Mouse (Mus musculus) cerebellum, adult 2 months (tissue): ENCODE results near the gene Dip2a. TPM values are rescaled to one million over a fixed set of nuclear protein-coding genes. Genes with fewer than 3 reads are reported as not detected.

ENCODE experiments used
- DNase-seq, 2 experiments: peaks; one replicate each; pipeline ENCODE4 v3.0.0; 2021
- H3K27ac ChIP-seq: fragments of 200-500 bp; 2 replicates; pipeline ENCODE4 v1.5.1; 2012; ENCODE audit warnings: low read length, control low read depth, inconsistent platforms; ENCODE audit not compliant: insufficient read depth
- H3K27me3 ChIP-seq: fragments of 200-500 bp; 2 replicates; pipeline ENCODE4 v1.6.1; 2012; ENCODE audit warnings: inconsistent platforms, mild to moderate bottlenecking, low read length, moderate library complexity; ENCODE audit not compliant: control insufficient read depth, insufficient read depth
- H3K4me1 ChIP-seq: fragments of 200-500 bp; 2 replicates; pipeline ENCODE4 v1.6.1; 2011; ENCODE audit warnings: low read length; ENCODE audit not compliant: control insufficient read depth, insufficient read depth
- H3K4me3 ChIP-seq: fragments of 200-500 bp; replicated peaks from 2 replicates; pipeline ENCODE3; 2011; ENCODE audit warnings: mild to moderate bottlenecking, low read depth, low read length, control low read depth; ENCODE audit not compliant: insufficient read depth
- CTCF ChIP-seq: fragments of 200-500 bp; IDR thresholded peaks from 2 replicates; pipeline ENCODE4 v1.5.1; 2011; ENCODE audit warnings: low read depth, mild to moderate bottlenecking, control low read depth, low read length, moderate library complexity, borderline replicate concordance; ENCODE audit not compliant: insufficient read depth
- POLR2A ChIP-seq: fragments of 200-500 bp; IDR thresholded peaks from 2 replicates; pipeline ENCODE4 v1.6.1; 2011; ENCODE audit warnings: low read length, control low read depth, borderline replicate concordance; ENCODE audit not compliant: insufficient read depth
- WGBS: fragments of 180-500 bp; shearing (Covaris S2); methylation state at CpG from one replicate; pipeline ENCODE4 v1.1.7; 2018; 5-methylcytosine and 5-hydroxymethylcytosine counted together
- polyA plus RNA-seq: library from polyadenylated mRNA; depleted of rRNA; stranded (reverse); fragments of >200 nt; gene quantifications from 2 replicates; pipeline ENCODE4 v1.2.3, GENCODE M21; 2012

The Dip2a gene
- polyA plus RNA-seq, 1 experiment = 80.4 TPM

GRCm38 (mm10) chr10:76300133-76300532 is 45.0 kb downstream of the Dip2a start:
- no peak for DNase-seq
- no peak overlapping the region for H3K27ac ChIP-seq
- 42% methylated on average over 5 of the region's 5 CpGs for WGBS
- no peak for TF ChIP-seq CTCF
- no peak for TF ChIP-seq POLR2A
- no peaks in the 10 kb centered on the region for H3K4me1 ChIP-seq
- H3K27me3 ChIP-seq = no peaks in the 10 kb centered on the region
- H3K4me3 ChIP-seq = no peak overlapping the region

- Histone ChIP-seq H3K27ac (no peak overlapping the region), H3K27me3 (no peaks in the 10 kb centered on the region), H3K4me3 (no peak overlapping the region), H3K4me1 (no peaks in the 10 kb centered on the region)
- no peak for TF ChIP-seq CTCF
- TF ChIP-seq POLR2A = no peak
- DNase-seq = no peak
- 99% methylated on average over 4 of the region's 4 CpGs for WGBS
These were observed 51.9 kb downstream of the Dip2a start for GRCm38 (mm10) chr10:76293222-76293621.

- TF ChIP-seq CTCF = no peak
- TF ChIP-seq POLR2A = no peak
- no peaks in the 10 kb centered on the region for H3K4me1 ChIP-seq
- no peak overlapping the region for H3K27ac ChIP-seq
These were observed 55.0 kb downstream of the Dip2a start for GRCm38 (mm10) chr10:76289936-76290671.

GRCm38 (mm10) chr10:76289052-76289451 is 56.0 kb downstream of the Dip2a start:
- WGBS = 75% methylated on average over 5 of the region's 5 CpGs
- no peaks in the 10 kb centered on the region for H3K4me1 ChIP-seq
- H3K27ac ChIP-seq = no peak overlapping the region
- DNase-seq = no peak
- no peaks in the 10 kb centered on the region; the same call in 1 of the 2 replicates for H3K27me3 ChIP-seq
- H3K4me3 ChIP-seq = no peak overlapping the region
- no peak for TF ChIP-seq CTCF
- TF ChIP-seq POLR2A = no peak

More at GRCm38 (mm10) chr10:76289936-76290671, 55.0 kb downstream of the Dip2a start:
- 70% methylated on average over 3 of the region's 3 CpGs for WGBS
- no peak for DNase-seq
- H3K27me3 ChIP-seq = no peaks in the 10 kb centered on the region
- H3K4me3 ChIP-seq = no peak overlapping the region

- no peaks in the 10 kb centered on the region; the same call in 1 of the 2 replicates for H3K27me3 ChIP-seq
- no peak overlapping the region for H3K27ac ChIP-seq
- no peak for TF ChIP-seq CTCF
- no peak for TF ChIP-seq POLR2A
- no peak overlapping the region for H3K4me3 ChIP-seq
- no peak for DNase-seq
- WGBS = 81% methylated on average over 11 of the region's 11 CpGs
- H3K4me1 ChIP-seq = no peaks in the 10 kb centered on the region
These were observed 56.7 kb downstream of the Dip2a start for GRCm38 (mm10) chr10:76288268-76288993.

GRCm38 (mm10) chr10:76278541-76279097 is 66.5 kb downstream of the Dip2a start:
- H3K27ac ChIP-seq = no peak overlapping the region
- no peaks in the 10 kb centered on the region for H3K4me1 ChIP-seq
- H3K4me3 ChIP-seq = no peak overlapping the region
- 63% methylated on average over 5 of the region's 5 CpGs for WGBS
- no peak for DNase-seq
- no peaks in the 10 kb centered on the region for H3K27me3 ChIP-seq
- TF ChIP-seq POLR2A (no peak), CTCF (no peak)

GRCm38 (mm10) chr10:76275256-76275655 is 69.8 kb downstream of the Dip2a start:
- Histone ChIP-seq H3K27me3 (no peaks in the 10 kb centered on the region), H3K4me1 (no peaks in the 10 kb centered on the region), H3K27ac (no peak overlapping the region), H3K4me3 (no peak overlapping the region)
- TF ChIP-seq POLR2A = no peak
- no peak for TF ChIP-seq CTCF
- WGBS = 78% methylated on average over 10 of the region's 10 CpGs
- no peak for DNase-seq
